Mouse (Mus musculus) ovary, postnatal 10 days (tissue): ENCODE measurements around the gene Map2k2.
A peak's percentile ranks its signal among the peaks of the same experiment; 100 is the strongest.
"Not testable (repeated sequence)": the region's sequence is repeated elsewhere in the genome, so short reads cannot be mapped to it uniquely, and the experiment has no call there.

Source experiments
- DNase-seq: peaks from one replicate; pipeline ENCODE4 v3.0.0; 2022; ENCODE audit warnings: low spot score

Map2k2 gene

GRCm38 (mm10) chr10:81176466-81177271 is 71.0 kb downstream of the Map2k2 start, which contains the start of gene Eef2:
Gene Eef2 (plus strand): TSS chr10:81176631.
- DNase-seq: peak; percentile 99

GRCm38 (mm10) chr10:81177491-81177925 is 71.8 kb downstream of the Map2k2 start:
- DNase-seq: no peak

GRCm38 (mm10) chr10:81177958-81178712 is 72.4 kb downstream of the Map2k2 start:
- no peak for DNase-seq

GRCm38 (mm10) chr10:81178927-81179326 is 73.2 kb downstream of the Map2k2 start:
- DNase-seq: no peak

- no peak for DNase-seq
Observed at GRCm38 (mm10) chr10:81179451-81180342, 74.0 kb downstream of the Map2k2 start.

- DNase-seq: no peak
Observed at GRCm38 (mm10) chr10:81180946-81181345, 75.2 kb downstream of the Map2k2 start.

- not testable (repeated sequence) for DNase-seq
Observed at GRCm38 (mm10) chr10:81181860-81182259, 76.1 kb downstream of the Map2k2 start.

GRCm38 (mm10) chr10:81182336-81183333 is 76.9 kb downstream of the Map2k2 start, which contains the start of gene Dapk3:
Gene Dapk3 (plus strand): TSS chr10:81183005.
- DNase-seq: peak; percentile 91
